Mouse (Mus musculus): ENCODE measurements at regions not wholly inside any gene's neighbourhood (a gene's known extent, or its start where the extent isn't known, plus 50 kb on each side); places are given as distances from the start of the nearest gene placed in this dataset.

GRCm38 (mm10) chr3:80255304-80255703, 371.0 kb downstream of the Fam198b start:
- in situ Hi-C loops (cut with MseI, MboI): no loop called here

DNA sequence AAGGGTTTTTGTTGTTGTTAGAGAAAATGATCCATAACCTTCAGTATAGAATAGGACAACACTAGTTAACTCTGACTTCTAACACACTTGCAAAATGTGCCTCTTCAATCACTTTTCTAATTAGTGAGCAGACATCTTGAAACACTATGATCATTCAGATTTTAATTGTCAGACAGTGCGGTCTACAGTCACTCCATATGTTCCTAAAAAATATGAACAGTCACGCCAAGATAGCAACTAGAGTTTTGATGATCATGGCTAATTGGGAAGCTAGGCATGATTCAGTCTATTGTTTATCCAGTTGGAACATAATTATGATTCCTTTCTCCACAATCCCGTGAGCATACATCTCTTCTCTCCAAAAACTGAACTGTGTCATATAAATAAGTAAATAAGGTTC, 372.1 kb downstream of the Fam198b start:
- in situ Hi-C loops (cut with MseI, MboI): no loop called here

DNA sequence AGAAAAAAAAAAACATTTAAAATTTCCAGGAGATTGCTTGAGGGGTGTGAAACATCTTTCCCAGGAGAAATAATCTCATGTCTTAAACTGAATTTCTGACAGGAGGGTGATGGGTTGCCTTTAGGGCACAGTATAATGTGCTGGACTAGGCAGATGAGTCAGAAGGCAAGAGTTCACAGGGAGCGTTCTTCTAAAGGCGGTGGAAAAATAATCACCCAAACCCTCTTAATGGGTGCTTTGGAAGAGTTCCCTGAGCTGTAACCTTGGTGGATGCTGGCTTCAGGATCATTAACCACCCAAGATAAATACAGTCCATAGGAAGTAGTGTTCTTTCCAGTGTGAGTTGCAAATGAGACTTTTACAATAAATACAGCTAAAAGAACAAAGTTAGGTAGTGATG, 378.8 kb downstream of the Fam198b start:
- in situ Hi-C loops (cut with MseI, MboI): no loop called here

DNA sequence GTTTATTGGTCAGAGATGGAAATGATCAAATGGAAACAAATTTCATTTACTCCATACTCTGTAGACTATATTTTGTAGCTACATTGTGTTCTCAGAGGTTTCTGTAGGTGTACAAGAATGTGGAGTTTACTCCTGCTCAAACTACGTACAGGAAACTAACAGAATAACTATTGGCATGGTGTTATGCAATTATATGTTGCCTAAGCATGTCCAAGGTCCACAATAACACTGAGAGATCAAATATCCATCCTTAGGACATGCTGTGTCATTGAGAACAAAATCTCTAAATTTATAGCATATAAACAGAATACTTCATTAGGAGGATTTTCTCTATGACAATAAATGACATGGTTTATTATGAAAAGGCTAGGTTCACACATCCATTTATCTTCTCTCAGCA, 400.3 kb downstream of the Fam198b start:
- in situ Hi-C loops (cut with MseI, MboI): no loop called here

GRCm38 (mm10) chr3:80285246-80285645, 400.9 kb downstream of the Fam198b start:
- in situ Hi-C loops (cut with MseI, MboI): no loop called here

DNA sequence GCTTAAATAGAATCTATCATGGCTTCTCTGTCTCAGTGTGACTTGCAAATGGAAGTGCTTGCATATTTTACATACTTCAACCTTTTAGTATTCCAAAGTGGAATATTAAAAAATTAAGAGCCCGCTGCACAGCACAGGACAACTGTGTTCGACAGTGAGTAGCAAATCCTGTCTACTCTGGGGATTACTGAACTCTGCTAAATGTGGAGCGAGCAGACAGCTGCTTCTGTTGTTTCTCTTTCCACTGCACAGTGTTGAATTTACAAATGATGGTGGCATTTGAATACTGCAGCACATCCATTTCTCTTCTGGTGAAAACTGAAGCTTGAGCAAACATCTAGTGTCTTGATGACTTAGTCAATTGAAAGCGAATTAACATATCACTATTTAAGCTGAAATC, 409.2 kb downstream of the Fam198b start:
- in situ Hi-C loops (cut with MseI, MboI): no loop called here

DNA sequence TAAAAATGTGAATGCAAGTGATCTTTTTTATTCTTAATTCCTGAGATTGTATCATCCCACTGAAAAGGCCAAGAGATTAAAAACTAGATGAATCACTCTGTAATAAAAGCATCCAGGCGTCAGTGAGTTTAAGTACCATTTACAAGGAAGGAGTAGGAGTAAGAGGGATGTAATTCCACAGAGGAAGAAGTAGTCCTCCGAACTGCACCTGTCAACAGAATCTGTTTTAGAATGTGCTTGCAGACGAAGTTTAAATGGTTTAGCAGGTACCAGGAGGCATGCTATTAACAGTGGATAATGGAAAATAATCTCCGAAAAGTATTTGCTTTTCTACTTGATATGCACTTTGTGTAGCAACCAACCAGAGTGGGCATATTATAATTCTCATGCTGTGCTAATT, 423.3 kb downstream of the Fam198b start:
- in situ Hi-C loops (cut with MseI, MboI): no loop called here

DNA sequence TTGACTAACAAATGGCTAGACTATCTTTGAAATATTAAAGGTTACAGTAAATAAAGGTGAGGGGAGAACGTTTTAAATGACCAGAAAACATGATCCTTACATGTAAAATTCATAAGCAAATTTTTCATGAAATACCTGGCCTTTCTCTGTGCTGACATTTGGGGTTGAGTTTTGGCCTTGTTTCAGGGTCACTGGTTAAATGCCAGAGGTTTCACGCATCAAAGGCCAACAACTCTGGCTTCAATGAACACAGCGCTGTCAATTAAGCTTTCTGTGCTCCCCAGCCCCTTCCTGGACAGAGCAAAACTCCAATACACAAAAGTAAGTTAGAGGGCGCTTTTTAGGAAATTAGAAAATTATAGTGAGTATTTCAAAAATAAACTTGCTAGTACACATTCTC, 425.6 kb downstream of the Fam198b start:
- in situ Hi-C loops (cut with MseI, MboI): no loop called here

- in situ Hi-C loops (cut with MseI, MboI): no loop called here
Observed at GRCm38 (mm10) chr3:80311689-80312088, 427.4 kb downstream of the Fam198b start.

- in situ Hi-C loops (cut with MseI, MboI): no loop called here
Observed at GRCm38 (mm10) chr3:80322291-80322690, 438.0 kb downstream of the Fam198b start.

DNA sequence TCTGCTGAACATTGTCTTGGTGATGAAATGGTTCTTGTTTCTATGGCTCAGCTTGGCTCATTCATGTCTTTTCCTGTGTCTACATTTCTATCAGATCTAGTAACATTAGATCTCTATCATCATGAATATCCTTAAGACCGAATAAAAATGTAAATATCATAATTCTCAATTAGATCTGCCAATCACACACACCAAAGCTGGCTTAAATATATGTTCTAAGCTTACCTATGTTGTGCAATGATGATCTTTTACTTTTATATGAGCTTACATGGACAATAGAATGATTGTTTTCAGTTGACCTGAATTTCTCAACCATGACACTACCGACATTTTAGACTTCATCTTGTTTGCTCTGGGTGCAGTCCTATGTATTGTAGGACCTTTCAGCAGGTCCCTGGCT, 440.4 kb downstream of the Fam198b start:
- in situ Hi-C loops (cut with MseI, MboI): no loop called here

DNA sequence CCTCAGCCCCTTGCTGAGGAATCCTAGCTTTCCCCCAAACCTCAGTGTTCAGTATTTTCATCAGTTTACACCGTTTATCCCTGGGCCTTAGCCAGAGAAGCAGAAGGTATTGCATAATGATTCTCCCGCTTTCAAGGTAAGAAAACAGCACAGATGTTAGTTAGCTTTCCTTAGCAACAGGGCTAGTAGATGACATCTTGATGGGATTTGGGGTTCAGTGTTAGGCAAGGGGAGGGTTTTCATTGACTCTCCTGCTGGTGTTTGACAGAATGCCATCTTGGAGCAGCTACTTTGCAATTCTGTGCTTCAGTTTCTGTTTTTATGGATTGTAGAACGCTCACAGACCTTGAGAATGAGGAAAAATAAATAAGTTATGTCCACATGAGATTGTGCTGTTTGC, 447.4 kb downstream of the Fam198b start:
- in situ Hi-C loops (cut with MseI, MboI): no loop called here

- in situ Hi-C loops (cut with MseI, MboI): no loop called here
Observed at GRCm38 (mm10) chr3:80334446-80334893, 450.1 kb downstream of the Fam198b start.

- in situ Hi-C loops (cut with MseI, MboI): no loop called here
Observed at GRCm38 (mm10) chr3:80336123-80336674, 451.9 kb downstream of the Fam198b start.

GRCm38 (mm10) chr3:80367972-80368371, 434.7 kb downstream of the Gria2 start:
- in situ Hi-C loops (cut with MseI, MboI): no loop called here

GRCm38 (mm10) chr3:80369214-80369941, 433.3 kb downstream of the Gria2 start:
- in situ Hi-C loops (cut with MseI, MboI): no loop called here

DNA sequence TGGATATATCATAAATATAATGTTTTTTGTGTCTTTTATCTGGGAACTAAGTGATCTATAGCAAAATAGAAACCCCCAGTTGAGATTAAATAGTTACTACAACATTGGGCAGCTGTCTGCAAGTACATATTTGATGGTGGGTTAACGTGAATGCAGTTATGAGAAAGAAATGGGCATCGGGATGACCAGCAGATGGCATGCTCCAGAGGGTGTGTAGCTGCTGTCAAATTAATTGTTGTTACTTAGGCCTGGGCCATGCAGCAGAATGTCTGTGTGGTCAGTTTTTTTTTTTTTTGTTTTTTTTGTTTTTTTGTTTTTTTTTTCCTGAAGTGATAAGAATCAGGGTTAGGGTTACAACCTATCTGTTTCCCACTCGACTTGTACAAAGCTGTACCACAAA, 430.2 kb downstream of the Gria2 start:
- in situ Hi-C loops (cut with MseI, MboI): no loop called here

DNA sequence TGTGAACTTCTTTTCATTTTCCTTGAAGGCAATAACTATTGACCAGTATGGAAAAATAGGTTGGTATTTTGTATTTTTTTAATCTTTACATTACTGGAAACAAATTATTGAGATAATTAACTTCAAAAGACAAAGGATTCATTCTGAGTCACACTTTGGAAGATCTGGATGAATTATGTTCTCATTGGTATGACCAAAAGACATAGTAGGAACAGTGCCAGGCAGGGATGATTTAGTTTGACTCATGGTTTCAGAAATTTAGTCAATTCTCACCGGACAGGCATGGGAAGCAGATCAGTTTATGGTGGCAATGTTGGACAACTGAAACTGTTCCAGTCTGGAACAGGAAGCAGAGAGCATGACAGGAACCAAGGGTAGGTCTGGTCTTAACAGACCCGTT, 416.6 kb downstream of the Gria2 start:
- in situ Hi-C loops (cut with MseI, MboI): no loop called here

GRCm38 (mm10) chr3:80396240-80396639, 406.4 kb downstream of the Gria2 start:
- in situ Hi-C loops (cut with MseI, MboI): no loop called here

DNA sequence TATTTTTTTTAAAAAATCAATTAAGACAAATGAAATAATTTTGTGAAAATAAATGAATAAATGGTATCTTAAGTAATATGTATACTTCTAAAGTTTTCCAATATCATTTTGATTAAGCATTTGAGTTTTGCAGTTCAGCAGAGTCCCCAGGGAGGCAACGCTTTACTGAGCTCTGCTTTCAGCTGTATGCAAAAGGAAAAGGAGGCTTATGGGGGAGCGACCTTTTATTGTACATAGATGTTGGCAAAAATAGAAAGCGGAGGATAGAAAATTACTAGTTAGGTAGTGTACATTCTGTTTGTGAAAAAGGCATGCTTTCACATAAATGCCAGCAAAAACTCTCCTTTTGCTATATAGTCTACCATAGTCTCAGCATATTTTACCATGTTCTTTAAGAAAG, 382.2 kb downstream of the Gria2 start:
- in situ Hi-C loops (cut with MseI, MboI): no loop called here

DNA sequence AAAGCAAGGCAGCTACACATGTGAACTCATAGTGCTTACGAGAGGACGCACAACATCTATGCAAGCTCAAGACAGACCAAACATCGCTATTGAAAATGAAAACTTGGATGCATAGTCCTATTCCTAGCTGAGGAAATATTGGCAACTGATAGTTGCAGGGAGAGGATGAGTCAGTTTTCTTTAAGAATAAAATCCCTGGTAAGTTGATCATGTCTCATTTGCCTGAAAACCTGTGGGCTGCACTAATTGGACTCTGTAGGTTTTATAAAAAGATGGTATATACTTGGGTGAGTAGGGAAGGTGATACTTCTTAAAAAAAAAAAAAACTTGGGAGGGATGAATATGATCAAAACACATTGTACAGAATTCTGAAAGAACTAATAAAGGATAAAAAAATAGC, 381.2 kb downstream of the Gria2 start:
- in situ Hi-C loops (cut with MseI, MboI): no loop called here

DNA sequence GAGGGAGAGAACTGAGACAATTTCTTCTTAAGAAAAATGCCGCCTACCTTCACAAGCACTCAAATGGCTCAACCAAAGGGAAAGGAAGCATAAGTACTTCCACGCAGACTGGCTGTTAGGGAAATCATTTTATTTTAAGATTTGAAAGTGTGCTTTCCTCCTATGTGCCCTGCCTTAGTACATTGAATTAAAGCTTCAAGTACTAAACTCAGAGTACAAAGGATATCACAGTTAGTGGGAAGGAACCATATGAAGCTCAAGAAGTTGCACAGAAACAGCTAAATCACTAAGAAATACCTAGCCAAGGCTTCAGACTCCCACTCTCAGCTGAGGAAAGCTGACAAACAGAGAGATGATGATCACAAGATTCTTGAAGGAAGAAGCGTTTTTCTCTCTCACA, 380.5 kb downstream of the Gria2 start:
- in situ Hi-C loops (cut with MseI, MboI): no loop called here

DNA sequence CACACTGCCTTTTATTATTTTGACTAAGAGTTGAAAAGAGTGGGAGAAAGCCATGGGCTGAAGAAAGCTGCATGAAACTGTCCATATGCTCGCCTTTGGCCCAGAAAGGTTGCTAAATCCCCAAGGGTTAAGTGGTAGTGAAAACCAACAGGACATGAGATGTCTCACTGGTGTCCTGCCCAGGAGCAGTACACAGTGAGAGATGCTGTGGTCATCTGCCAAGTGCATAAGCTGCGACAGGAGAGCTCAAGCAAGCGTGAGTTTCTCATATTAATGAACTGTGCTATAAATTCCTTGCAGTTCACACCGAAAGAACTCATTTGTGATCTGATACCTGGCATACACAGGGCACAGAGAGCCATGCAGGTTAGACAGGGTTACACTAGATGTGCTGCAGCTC, 380.0 kb downstream of the Gria2 start:
- in situ Hi-C loops (cut with MseI, MboI): no loop called here
